Mouse (Mus musculus): Measurements from ENCODE around the gene Mindy4.
A peak's percentile ranks its signal among the peaks of the same experiment; 100 is the strongest.

Mindy4 gene

DNA sequence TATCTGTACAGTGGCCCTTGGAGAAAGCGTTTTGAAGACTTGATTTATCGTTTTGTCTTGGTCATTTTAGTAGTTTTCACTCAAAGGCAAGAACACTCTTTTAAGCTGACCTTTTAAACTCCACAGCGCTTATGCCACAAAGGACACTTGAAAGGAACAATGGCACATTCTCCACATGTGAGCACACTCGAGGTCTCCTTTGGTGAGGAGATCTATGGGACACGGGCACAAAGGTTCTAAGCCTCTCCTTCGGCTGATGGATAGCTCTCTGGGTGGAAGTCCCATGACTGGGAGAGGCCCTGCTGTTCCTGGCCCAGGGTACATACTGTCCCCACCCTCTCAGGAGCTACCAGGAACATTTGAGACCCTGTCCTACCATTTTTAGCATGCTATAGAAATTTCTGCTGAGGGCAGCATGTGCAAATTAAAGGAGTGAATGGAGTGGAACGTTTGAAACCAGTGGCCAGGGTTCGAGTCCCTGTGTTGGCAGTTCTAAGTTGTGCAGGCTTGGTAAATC lies 49.6 kb downstream of the Mindy4 start:
- no peak for ATAC-seq (ENCODE audit: insufficient number of reproducible peaks, low FRiP score, low TSS enrichment)

DNA sequence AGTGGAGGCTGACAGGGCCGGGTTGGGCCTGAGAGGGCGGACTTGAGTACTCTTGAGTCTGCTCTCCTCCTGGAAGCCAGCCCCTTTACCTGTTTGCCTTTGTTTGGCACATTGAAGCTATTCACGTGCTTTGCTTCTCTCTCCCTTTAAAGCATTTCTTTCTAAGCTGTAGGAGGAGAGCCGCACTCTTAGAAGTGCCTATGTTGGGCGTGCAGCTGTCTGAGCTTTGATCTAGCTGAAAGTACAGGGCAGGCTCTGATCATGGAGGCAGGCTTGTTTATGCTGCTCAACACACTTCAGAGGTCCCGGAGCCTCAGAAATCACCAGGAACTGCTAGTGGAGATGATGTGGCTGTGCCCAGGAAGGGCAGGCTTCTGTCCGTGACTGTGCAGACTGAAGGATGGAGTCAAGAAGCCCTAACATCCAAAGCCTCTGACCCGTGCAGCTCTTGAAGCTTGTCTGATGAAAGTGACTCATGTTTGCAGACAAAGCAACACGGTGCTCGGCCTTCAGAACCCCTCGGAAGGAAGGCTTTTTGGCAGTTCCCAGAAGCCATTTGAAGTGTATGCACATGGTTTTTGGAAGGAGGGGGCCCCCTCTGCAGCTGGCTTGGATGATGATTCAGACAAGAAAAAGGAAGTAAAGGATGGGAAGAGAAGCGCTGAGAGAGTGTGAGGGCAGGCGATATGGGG lies 53.5 kb downstream of the Mindy4 start:
- no peak for ATAC-seq (ENCODE audit: insufficient number of reproducible peaks, low FRiP score, low TSS enrichment)

DNA sequence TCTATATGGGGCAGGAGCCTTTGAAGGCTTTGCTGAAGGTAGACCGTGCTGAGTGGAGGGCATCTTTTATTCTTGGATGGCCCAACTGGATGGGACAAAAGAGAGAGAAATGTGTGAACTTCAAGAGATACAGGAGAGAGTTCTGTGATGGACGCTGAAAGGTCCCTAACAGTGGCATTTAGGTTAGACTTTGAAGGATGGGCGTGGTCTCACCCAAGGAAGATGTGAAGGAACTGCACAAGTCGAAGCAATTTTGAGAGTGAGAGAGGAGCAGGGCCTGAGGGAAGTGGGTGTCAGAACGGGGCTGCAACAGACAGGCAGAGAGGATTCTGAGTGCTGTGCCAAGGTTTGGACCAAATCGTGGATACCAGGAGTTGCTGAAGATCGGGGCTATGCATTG lies 54.1 kb downstream of the Mindy4 start:
- ATAC-seq (ENCODE audit: insufficient number of reproducible peaks, low FRiP score, low TSS enrichment) = no peak

DNA sequence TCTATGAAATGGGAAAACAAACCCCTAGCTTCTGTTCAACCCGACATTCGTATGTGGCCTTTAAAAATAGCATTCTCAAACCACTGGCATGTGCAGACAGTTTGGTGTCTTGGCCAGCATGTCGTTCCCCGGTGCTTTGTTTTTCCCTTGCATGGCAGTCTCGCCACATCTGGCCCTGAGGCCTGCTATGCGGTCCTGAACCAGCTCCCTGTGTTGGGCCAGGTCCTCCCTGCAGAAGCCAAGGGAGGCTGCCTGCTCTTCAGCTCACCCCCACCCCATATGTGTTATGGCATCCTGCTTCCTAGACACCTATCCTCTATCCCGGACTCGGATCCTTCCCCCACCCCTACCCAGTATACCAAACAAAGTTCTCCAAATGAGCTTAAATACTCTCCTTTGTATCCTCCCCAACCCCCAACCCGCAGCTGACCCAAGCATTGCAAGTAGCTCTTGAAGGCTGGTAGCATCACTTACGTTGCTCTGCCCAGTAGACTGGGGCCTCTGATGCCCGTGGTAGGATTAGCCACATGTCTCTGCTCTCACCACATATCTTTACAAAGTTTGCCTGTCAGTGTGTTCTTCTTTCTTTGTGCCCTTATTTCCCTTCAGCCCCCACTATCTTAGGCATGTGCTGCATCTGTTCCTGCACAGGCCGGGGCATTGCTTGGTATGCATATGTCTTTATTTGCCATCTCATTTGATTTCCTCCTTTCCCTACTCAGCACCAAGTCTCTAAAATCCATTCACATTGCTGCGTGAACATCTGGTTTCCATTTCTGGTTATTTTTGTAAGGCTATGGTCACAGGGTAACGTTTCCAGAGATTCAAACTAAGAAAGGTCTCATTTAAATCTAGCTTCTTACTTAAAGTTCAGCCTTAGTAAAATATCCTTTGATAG lies 55.5 kb downstream of the Mindy4 start:
- ATAC-seq (ENCODE audit: insufficient number of reproducible peaks, low FRiP score, low TSS enrichment) = no peak

DNA sequence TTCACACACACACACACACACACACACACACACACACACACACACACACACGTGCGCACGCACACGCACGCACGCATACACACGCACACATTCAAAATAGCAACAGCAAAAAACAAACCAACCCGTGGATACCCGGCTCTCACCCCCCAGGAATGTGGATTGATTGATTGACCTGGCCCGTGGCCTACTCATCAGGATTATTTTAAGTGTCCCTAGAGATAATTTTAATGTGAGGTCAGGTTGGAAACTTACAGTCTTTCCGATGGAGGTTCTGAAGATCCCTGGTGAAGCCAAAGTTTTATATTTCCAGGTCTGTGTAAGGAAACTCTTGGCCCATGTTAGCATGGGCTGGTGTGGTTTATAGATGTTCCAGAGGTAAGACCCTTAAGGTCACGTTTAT lies 59.0 kb downstream of the Mindy4 start:
- no peak for ATAC-seq (ENCODE audit: insufficient number of reproducible peaks, low FRiP score, low TSS enrichment)

DNA sequence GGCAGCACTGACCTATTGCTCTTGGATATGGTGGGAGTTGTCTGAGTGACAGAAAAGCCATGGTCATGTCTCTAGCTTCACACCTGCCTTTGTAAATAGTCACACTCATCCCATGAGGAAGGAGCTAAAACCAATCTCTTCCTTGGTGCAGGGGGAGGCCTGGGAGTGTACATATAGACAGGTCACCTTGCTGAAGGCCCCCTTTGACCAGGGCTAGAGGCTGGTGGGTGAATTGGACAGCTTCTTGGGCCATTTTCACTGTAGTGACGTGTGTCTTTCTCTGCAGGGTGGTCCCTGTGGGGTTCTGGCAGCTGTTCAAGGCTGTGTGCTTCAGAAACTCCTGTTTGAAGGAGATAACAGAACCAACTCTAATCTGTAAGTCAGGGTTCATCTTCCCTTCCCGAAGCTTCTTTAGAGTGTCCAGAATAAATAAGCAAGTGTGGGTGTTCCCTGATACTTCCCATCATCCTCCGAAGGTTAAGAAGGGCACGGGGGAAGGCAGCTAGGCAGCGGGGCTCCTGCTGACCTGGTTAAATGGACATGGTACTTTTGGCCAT lies 60.4 kb downstream of the Mindy4 start:
- ATAC-seq (ENCODE audit: insufficient number of reproducible peaks, low FRiP score, low TSS enrichment) = no peak

DNA sequence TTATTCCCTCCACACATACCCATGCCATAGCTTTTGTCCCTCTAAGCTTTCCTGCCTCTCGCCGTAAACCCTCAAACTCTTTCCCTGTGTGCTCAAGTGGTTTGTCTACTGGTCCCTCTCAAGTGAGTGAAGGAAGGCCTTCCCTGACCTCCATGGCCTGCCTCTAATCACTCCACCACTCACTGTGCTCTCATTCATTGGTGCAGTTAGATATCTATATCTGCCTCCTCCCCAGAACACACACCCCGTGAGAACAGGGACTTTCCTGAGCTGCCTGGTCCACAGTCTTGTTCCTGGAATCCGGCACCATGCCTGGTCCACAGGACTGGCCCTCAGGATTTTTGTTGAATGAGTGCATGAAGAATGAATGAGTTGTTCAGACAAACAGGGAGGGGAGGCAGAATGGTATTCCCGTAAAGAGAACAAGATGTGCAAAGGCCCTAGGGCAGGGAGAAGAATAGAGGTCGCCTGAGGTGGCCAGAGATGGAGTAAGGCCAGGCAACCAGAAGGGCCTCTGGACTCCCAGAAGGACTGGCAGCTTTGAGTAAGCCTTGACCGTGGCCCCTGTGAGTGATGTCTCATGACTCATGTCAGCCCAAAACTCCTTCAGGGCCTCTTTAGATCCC lies 61.7 kb downstream of the Mindy4 start:
- no peak for ATAC-seq (ENCODE audit: insufficient number of reproducible peaks, low FRiP score, low TSS enrichment)

DNA sequence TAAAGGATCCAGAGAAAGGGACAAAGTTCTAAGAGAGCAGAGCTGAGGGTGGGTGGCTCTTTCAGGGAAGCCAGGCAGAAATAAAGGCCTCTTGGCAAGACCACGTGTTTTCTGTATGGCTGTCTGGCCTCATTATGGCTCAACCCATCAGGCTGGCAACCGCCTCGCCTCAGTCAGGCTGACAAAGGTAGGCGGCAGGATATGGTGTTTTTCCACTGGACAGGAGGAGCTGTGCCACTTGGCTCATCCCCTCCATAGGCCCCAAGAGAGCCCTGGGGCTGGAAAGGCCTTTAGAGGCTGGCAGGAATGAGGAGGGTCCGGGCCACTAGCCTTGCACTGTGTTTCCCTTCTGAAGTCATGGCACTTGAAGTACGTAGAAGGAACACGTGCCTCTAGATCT lies 69.8 kb downstream of the Mindy4 start:
- peak; percentile 95 for ATAC-seq (ENCODE audit: insufficient number of reproducible peaks, low FRiP score, low TSS enrichment)

DNA sequence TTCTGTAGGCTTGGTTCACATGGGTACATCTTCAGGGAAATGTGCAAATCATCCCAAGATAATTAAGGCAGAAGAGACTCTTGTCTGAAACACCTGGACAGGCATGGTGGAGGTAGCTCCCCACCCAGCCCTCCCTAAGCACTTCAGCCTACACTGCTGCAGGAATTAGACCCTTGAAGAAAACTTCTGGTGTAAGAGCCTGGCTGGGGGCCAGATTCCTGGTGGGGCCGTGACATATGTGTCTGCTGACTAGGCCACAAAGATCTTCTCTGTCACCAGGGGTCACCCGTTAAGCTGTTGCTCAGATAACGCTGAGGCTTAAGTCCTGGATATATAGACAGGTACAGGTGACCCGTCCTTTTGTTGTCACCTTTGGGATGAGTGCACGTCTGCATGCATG lies 70.3 kb downstream of the Mindy4 start:
- ATAC-seq (ENCODE audit: insufficient number of reproducible peaks, low FRiP score, low TSS enrichment) = peak; percentile 9; the same call in 1 of the 2 replicates

DNA sequence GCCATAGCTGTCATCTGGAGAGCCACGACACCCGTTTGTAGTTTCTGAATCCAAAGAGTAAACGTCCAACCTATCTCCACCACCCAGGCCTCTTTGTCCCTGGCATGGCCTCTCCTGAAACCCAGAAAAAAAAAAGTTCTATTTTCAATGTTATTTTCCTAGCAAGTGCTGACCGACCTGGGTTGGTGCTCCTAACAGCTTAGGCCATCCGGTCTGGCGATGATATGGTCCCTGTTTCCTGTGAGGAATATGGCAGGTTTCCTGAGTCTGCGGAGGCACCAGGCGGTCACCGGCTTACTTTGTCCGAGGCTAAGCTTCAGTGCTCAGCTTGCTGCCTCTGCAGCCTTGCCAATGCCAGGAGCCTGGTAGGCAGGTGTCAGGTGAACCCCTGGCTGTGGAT lies 71.8 kb downstream of the Mindy4 start:
- no peak for ATAC-seq (ENCODE audit: insufficient number of reproducible peaks, low FRiP score, low TSS enrichment)

DNA sequence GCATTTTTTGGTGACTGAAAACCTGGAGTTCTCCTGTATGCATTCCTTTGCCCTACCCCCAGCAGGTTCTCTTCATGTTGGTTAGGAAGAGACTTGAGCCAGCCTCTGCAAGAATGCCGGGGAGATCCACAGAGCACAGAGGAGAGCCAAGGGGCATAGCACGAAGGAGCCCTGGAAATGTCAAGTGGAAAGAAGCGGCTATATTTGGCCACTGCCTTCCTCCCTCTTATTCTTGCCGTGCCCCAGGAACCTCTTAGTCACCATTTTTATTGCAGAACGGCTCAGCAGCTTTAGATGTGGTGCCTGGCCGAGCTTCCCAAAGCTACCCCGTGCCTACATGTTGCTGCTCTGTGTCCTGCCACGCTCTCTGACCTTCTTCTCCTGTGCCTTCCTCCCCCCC lies 72.6 kb downstream of the Mindy4 start:
- ATAC-seq (ENCODE audit: insufficient number of reproducible peaks, low FRiP score, low TSS enrichment) = no peak

DNA sequence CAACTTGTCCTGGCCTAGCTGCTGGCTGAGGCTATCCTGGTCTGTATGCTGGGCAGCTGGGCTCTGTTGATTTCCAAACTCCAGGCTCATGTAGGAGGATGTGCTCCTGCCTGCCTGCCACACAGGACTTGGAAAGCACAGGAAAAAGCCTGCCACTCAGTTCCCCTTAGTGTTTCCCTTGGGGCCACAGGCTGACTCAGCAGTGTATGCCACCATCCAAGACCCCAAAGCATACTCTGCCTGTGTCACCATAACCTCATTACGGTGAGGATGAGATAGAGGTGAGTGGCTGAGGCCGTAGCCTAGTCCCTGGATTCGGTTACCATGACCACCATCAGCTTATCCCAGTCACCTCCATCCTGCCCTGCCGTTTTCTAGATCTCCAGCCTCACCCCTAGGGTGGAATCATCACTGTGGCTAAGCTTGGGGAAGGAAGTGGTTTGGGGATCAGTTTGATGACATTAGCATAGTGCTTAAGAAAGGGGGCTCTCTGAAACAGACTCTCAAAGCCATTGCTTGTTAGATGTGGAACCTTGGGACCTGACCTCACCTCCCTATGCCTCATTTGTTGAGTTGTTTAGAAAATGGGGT lies 73.6 kb downstream of the Mindy4 start:
- no peak for ATAC-seq (ENCODE audit: insufficient number of reproducible peaks, low FRiP score, low TSS enrichment)

DNA sequence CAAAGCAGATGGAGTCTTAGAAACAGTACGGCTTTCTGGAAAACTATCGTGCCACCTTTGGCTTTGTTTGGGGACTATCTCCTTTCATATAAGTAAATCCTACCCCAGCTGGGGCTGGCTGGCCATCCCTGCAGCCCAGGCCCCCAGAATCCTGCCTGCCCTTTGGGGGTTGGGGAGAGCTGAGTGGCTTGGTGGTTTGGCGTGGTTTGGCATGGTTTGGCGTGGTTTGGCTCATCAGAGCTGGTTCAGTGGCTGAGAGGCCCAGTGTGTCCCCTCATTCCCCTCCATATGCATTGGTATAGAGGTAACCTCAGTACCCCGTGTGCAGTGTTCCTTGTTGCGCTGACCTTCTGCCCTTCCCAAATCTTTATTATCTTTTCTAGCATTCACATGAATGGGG lies 74.9 kb downstream of the Mindy4 start:
- no peak for ATAC-seq (ENCODE audit: insufficient number of reproducible peaks, low FRiP score, low TSS enrichment)

DNA sequence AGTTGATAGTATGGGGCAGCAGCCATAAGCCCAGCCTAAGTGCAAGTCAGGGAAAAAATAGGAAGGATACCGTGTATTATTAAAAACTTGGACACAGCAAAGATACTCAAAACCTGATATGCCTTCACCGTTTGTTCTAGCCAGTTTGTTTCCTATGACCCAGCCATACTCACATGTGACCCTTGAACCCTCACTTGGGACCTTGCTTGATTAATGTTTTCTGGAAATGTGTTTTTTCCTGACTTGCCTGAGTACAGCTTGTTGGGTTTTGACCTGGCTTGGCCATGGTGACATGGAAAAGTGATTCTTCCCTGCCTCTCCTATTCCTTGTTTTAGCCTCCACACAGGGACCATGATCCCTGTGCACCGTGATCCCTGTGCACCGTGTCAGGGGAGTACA lies 75.3 kb downstream of the Mindy4 start:
- no peak for ATAC-seq (ENCODE audit: insufficient number of reproducible peaks, low FRiP score, low TSS enrichment)

DNA sequence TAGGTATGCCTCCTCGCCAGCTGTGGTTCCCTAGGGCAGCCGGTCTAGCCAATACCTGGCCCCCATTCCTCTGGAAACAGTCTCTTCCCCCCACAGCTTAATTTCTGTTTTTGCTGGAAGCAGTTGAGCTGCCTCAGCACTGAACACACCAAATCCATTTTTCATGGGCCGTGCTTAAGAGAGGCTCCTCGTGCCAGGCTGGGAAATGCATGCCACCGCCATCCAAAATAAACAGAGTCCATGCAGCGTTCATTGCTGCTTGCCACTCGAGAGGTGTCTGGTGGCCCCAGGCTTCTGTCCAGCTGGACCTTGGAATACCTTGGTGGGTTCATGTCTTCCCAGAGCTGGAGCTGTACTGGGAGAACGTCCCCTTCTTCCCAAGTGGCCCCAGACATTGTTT lies 77.8 kb downstream of the Mindy4 start:
- ATAC-seq (ENCODE audit: insufficient number of reproducible peaks, low FRiP score, low TSS enrichment) = no peak

DNA sequence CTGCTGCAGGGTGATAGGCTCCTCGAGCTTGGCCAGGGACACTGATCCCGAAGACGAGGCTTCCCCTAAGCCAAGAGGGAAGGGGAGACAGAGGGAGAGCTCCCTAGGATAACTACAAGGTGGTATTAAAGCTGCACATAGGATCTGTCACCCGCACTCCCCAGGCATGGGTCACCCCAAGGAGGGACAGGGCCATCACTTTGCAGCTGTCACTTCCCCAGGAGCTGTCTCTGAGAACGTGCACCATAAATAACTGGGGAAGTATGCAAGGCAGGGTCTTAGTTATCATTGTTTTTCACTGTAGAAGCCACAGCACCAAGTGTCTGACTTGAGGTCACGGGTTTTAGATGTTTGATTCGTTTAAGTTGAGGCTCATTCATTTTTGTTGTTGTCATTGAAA lies 78.5 kb downstream of the Mindy4 start:
- ATAC-seq (ENCODE audit: insufficient number of reproducible peaks, low FRiP score, low TSS enrichment) = no peak

DNA sequence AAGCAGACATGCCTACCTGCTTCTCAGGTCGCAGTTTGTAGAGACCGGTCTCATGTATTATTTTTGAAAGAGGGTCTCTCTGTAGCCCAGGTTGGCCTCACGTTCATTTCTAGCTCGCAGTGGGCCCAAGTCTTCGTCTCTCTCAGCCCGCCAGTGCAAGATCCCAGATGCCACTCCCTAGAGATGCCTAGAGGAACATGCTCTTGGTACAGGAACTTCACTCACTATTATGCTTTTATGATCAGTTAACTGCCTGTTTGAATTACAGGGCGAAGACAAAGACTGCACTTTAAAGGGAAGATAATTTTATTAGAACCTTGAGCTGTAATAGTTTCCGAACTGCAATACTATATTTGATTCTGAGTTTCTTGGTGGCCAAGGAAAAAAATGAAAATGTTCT lies 79.2 kb downstream of the Mindy4 start:
- ATAC-seq (ENCODE audit: insufficient number of reproducible peaks, low FRiP score, low TSS enrichment) = no peak

DNA sequence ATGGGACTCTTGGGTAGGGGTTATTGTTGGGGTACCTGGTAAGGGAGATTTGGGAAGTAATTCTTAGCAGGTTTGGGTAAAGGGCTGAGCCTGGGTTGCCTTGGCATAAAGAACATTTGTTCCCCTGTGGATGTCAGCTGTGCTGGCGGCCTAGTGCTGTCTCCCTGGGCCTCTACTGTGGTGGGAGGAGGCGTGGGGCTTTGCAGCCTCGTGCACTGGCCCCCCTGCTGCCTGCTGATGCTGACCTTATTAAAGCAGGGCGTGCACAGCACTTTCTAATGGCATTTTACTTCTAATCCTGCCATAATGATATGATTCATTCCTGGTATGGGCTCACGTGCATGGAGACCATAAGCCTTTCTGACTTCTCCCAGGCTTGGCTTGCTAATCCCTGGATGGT lies 82.0 kb downstream of the Mindy4 start:
- no peak for ATAC-seq (ENCODE audit: insufficient number of reproducible peaks, low FRiP score, low TSS enrichment)

DNA sequence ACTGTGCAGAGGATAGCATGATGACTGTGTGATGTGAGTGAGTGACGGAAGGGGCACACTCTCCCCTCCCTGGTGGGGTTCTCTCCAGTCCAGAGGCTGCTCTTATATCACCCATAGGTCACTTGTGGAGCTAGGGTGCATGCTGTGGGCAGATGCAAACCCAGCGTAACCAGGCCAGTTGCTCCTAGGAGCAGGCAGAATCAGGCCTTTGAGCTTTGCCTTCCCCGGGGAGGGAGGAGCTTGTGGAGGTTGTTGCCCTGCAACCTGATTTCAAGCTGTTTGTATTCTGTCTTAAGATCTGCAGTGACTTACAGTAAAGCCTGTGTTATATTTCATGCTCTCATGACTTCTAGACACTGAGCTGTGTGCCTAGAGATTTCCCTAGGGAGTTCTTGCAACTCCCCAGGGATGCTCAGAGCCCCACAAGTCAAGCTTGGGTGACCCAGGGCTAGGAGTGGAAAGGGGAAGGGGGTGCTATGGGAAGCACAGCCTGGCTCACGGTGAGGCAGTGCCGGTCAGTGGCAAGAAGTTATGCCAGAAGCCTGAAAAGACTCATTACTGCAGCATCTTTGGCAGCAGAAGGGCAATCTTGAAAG lies 84.9 kb downstream of the Mindy4 start:
- no peak for ATAC-seq (ENCODE audit: insufficient number of reproducible peaks, low FRiP score, low TSS enrichment)

DNA sequence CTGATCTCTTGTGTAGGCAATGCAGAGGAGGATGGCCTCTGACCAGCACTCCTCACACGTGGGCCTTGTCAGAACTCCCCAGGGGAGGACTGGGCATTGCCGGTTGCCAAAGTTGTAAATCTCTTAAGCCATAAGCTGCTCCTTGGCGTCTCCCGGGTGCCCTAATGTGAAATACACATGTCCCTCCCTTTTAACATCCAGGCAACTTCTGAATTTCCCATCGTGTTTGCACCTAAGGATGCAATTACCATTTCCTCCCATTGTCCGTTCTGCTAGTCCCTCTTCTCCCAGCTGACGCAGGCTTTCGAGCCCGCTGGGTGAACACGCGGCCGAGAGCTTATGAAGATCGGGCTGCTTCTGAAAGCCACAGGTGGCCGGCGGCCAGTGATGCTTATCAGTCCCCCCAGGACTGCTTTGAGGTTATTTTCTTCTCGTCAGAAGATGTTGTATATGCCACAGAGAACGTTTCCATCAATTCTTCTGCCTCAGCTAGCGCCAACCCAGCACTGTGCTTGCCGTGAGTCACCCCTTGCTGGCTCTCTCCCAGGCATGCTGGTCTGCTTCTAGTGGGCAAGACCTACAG lies 91.5 kb downstream of the Mindy4 start:
- no peak for ATAC-seq (ENCODE audit: insufficient number of reproducible peaks, low FRiP score, low TSS enrichment)

Data from cerebellum, adult (tissue).